Mouse (Mus musculus) activated CD4-positive, CD25-positive, alpha-beta regulatory T cell, adult 9 weeks (primary cell): ENCODE measurements around the gene Gm13306. TPM values are rescaled to one million over a fixed set of nuclear protein-coding genes. Genes with fewer than 3 reads are reported as not detected.

Source experiments
- polyA plus RNA-seq: library from polyadenylated mRNA; unstranded; fragments of 100-300 nt; shearing (Covaris generic); gene quantifications from one replicate; pipeline ENCODE4 v1.2.1, GENCODE M21; 2017

The Gm13306 gene
- polyA plus RNA-seq: not detected

GRCm38 (mm10) chr4:42153136-42153535, at the start of gene Gm13306:
Gm13306 (plus strand) TSS chr4:42153436.

GRCm38 (mm10) chr4:42114517-42114916, 38.7 kb upstream of the Gm13306 start, which contains the start of gene Gm13304:
Gm13304 (plus strand) TSS chr4:42114817.

GRCm38 (mm10) chr4:42168503-42168902, 15.3 kb downstream of the Gm13306 start, which contains the start of gene Gm13305:
Gm13305 (minus strand) TSS chr4:42168603.

Other genes with a start within 250 kb of the Gm13306 start
- gene Gm21541, start 249.8 kb upstream of the Gm13306 start, polyA plus RNA-seq: not detected
- 1.4 TPM for gene Gm20878, start 211.9 kb upstream of the Gm13306 start, polyA plus RNA-seq
- not detected for gene Fam205a4, start 187.4 kb upstream of the Gm13306 start, polyA plus RNA-seq
- not detected for gene Gm21093, start 118.7 kb upstream of the Gm13306 start, polyA plus RNA-seq
- gene Gm3893, start 62.2 kb upstream of the Gm13306 start, polyA plus RNA-seq: not detected
- gene Gm13304, start 38.6 kb upstream of the Gm13306 start, polyA plus RNA-seq: not detected
- gene Gm13305, start 15.2 kb downstream of the Gm13306 start, polyA plus RNA-seq: not detected
- not detected for gene Gm10600, start 87.2 kb downstream of the Gm13306 start, polyA plus RNA-seq
- gene Ccl21b, start 102.3 kb downstream of the Gm13306 start, polyA plus RNA-seq: not detected
- not detected for gene Gm21953, start 140.8 kb downstream of the Gm13306 start, polyA plus RNA-seq
- not detected for gene Fam205a3, start 164.9 kb downstream of the Gm13306 start, polyA plus RNA-seq